ENCODE assay signal across 11 mouse cellular contexts in genomic region chr5:150333328-150333731, GRCm38 (mm10).
DNase-seq lines count a peak whose midpoint lies in the region; ATAC-seq and TF ChIP-seq lines count a peak whose summit lies in the region.
"Had no signal": no experiment of that assay in that cellular context is flagged by ENCODE, and none has a peak within 500 bp of the region (broad histone marks: within the 10 kb centered on the region; RNA-seq: fewer than 3 reads in every experiment).

No protein-coding gene starts in this region.

- H3K9ac ChIP-seq in lung, postnatal 0 days (replicated peaks; ENCODE audit: low read depth): no peak overlapping the region
- no peak overlapping the region for H3K9ac ChIP-seq in heart, postnatal 0 days (replicated peaks; ENCODE audit: low read depth, low read length)
- H3K9ac ChIP-seq in stomach, embryonic 15.5 days: no peak overlapping the region
- H3K9ac ChIP-seq: midbrain, embryonic 15.5 days had no signal

- DNase-seq in adrenal gland, adult 8-10 months: peak; percentile 54
- no peak for DNase-seq in adrenal gland, postnatal 25 days
- DNase-seq in lung, postnatal 0 days (ENCODE audit: low spot score): peak; percentile 19
- DNase-seq in lung, postnatal 25 days (ENCODE audit: low spot score): no peak
- peak; percentile 53 for DNase-seq in heart, postnatal 0 days (ENCODE audit: low spot score)
- no peak for DNase-seq in cerebellum, adult 11 months
- DNase-seq in B cell, adult 2 months: no peak
- DNase-seq: kidney, adult 11 months; layer of hippocampus, postnatal 36 days had no signal

- H3K4me1 ChIP-seq in lung, postnatal 0 days (ENCODE audit: insufficient read depth, low read depth, low read length): no peaks in the 10 kb centered on the region
- H3K4me1 ChIP-seq in heart, postnatal 0 days (ENCODE audit: control insufficient read depth, insufficient read depth): peaks cover 22% of the 10 kb centered on the region
- H3K4me1 ChIP-seq in stomach, embryonic 15.5 days: no peaks in the 10 kb centered on the region
- H3K4me1 ChIP-seq: midbrain, embryonic 15.5 days had no signal

- 57% methylated on average over 10 of the region's 10 CpGs for WGBS in lung, postnatal 0 days
- 28% methylated on average over 10 of the region's 10 CpGs for WGBS in heart, postnatal 0 days
- 42% methylated on average over 10 of the region's 10 CpGs for WGBS in stomach, embryonic 15.5 days

- no peaks in the 10 kb centered on the region for H3K9me3 ChIP-seq in lung, postnatal 0 days (ENCODE audit: low read length)
- no peaks in the 10 kb centered on the region for H3K9me3 ChIP-seq in heart, postnatal 0 days (replicated peaks; ENCODE audit: control insufficient read depth, low read length)
- H3K9me3 ChIP-seq in stomach, embryonic 15.5 days: no peaks in the 10 kb centered on the region
- H3K9me3 ChIP-seq: midbrain, embryonic 15.5 days had no signal

- H3K4me2 ChIP-seq in lung, postnatal 0 days (replicated peaks; ENCODE audit: low read depth, low read length): no peak overlapping the region
- H3K4me2 ChIP-seq in heart, postnatal 0 days (ENCODE audit: low read depth, low read length): peak overlapping the region; percentile 5; the same call in 1 of the 2 replicates
- H3K4me2 ChIP-seq in stomach, embryonic 15.5 days: peak overlapping the region; percentile 28; the same call in 1 of the 2 replicates
- H3K4me2 ChIP-seq: midbrain, embryonic 15.5 days had no signal

- no peaks in the 10 kb centered on the region for H3K36me3 ChIP-seq in lung, postnatal 0 days (ENCODE audit: insufficient read depth, low read length)
- no peaks in the 10 kb centered on the region; the same call in 1 of the 2 replicates for H3K36me3 ChIP-seq in heart, postnatal 0 days (replicated peaks; ENCODE audit: control insufficient read depth, insufficient read depth, low read length)
- H3K36me3 ChIP-seq in stomach, embryonic 15.5 days: no peaks in the 10 kb centered on the region
- H3K36me3 ChIP-seq: midbrain, embryonic 15.5 days had no signal

- TF ChIP-seq EP300 in lung, postnatal 0 days (IDR thresholded peaks at IDR 0.05): no peak
- no peak for TF ChIP-seq EP300 in heart, postnatal 0 days (IDR thresholded peaks at IDR 0.05; ENCODE audit: low read depth)

- H3K4me3 ChIP-seq in lung, postnatal 0 days (ENCODE audit: low read depth, low read length): no peak overlapping the region
- no peak overlapping the region for H3K4me3 ChIP-seq in heart, postnatal 0 days (ENCODE audit: low read depth, low read length)
- H3K4me3 ChIP-seq in stomach, embryonic 15.5 days (replicated peaks): no peak overlapping the region
- H3K4me3 ChIP-seq: midbrain, embryonic 15.5 days had no signal

- no peak for TF ChIP-seq CTCF in lung, postnatal 0 days (IDR thresholded peaks at IDR 0.05)
- no peak for TF ChIP-seq CTCF in heart, postnatal 0 days (IDR thresholded peaks at IDR 0.05; ENCODE audit: low read depth)

- H3K27me3 ChIP-seq in lung, postnatal 0 days (replicated peaks; ENCODE audit: insufficient read depth, low read length): no peaks in the 10 kb centered on the region
- H3K27me3 ChIP-seq in heart, postnatal 0 days (ENCODE audit: control insufficient read depth, insufficient read depth, low read length): no peaks in the 10 kb centered on the region
- no peaks in the 10 kb centered on the region for H3K27me3 ChIP-seq in stomach, embryonic 15.5 days (replicated peaks)
- H3K27me3 ChIP-seq: midbrain, embryonic 15.5 days had no signal

- no peak overlapping the region for H3K27ac ChIP-seq in lung, postnatal 0 days (ENCODE audit: low read length)
- peak overlapping the region; percentile 75 for H3K27ac ChIP-seq in heart, postnatal 0 days (ENCODE audit: low read depth)
- peak overlapping the region; percentile 74 for H3K27ac ChIP-seq in stomach, embryonic 15.5 days
- H3K27ac ChIP-seq: midbrain, embryonic 15.5 days had no signal

- ATAC-seq in lung, postnatal 0 days: peak; percentile 32
- ATAC-seq in heart, postnatal 0 days (ENCODE audit: insufficient read depth, low read depth): peak; percentile 54
- ATAC-seq in stomach, embryonic 15.5 days (ENCODE audit: insufficient read depth, low FRiP score, low read depth): peak; percentile 79
- ATAC-seq: midbrain, embryonic 15.5 days had no signal

Comparison
In these comparisons a context has a peak if more than half of its experiments do, and no peak if none do; other contexts are left out.
1. DNase-seq: peak in adrenal gland, adult 8-10 months (single experiment), lung, postnatal 0 days (single experiment) and heart, postnatal 0 days (single experiment); none in adrenal gland, postnatal 25 days (single experiment), lung, postnatal 25 days (single experiment), cerebellum, adult 11 months (single experiment) and B cell, adult 2 months (0 of 2).
2. Peak in every context shown above with its lines, with median percentiles within 50 percentile points of each other: ATAC-seq.